Mouse (Mus musculus) kidney, embryonic 16.5 days (tissue): ENCODE data around the gene Brsk2. TPM values are rescaled to one million over a fixed set of nuclear protein-coding genes. Genes with fewer than 3 reads are reported as not detected.
A peak's percentile ranks its signal among the peaks of the same experiment; 100 is the strongest.
"Not testable (repeated sequence)": the region's sequence is repeated elsewhere in the genome, so short reads cannot be mapped to it uniquely, and the experiment has no call there.

Experiments used
- ATAC-seq: fragments of 200-750 bp; cut with Nextera tagmentation; 2 replicates; pipeline ENCODE4 v1.8.0; 2017; ENCODE audit warnings: moderate TSS enrichment; ENCODE audit not compliant: low FRiP score, low TSS enrichment
- H3K27ac ChIP-seq: fragments of 300-500 bp; sonication (generic); 2 replicates; pipeline ENCODE4 v1.5.1; 2014; ENCODE audit warnings: low read length
- H3K27me3 ChIP-seq: fragments of 300-500 bp; sonication (generic); 2 replicates; pipeline ENCODE4 v1.6.1; 2014; ENCODE audit warnings: low read length, control low read depth, mixed read lengths; ENCODE audit not compliant: insufficient read depth
- H3K36me3 ChIP-seq: fragments of 300-500 bp; sonication (generic); 2 replicates; pipeline ENCODE4 v1.6.1; 2014; ENCODE audit warnings: low read length, control low read depth, mixed read lengths; ENCODE audit not compliant: insufficient read depth
- H3K4me1 ChIP-seq: fragments of 300-500 bp; sonication (generic); 2 replicates; pipeline ENCODE4 v1.6.1; 2014; ENCODE audit warnings: low read length, control low read depth, mixed read lengths; ENCODE audit not compliant: insufficient read depth
- H3K4me2 ChIP-seq: fragments of 300-500 bp; sonication (generic); replicated peaks from 2 replicates; pipeline ENCODE4 v1.6.1; 2014; ENCODE audit warnings: low read depth, low read length
- H3K4me3 ChIP-seq: fragments of 300-500 bp; sonication (generic); 2 replicates; pipeline ENCODE4 v1.5.1; 2014; ENCODE audit warnings: mild to moderate bottlenecking, low read length
- H3K9ac ChIP-seq: fragments of 300-500 bp; sonication (generic); replicated peaks from 2 replicates; pipeline ENCODE4 v1.6.1; 2014; ENCODE audit warnings: low read length
- H3K9me3 ChIP-seq: fragments of 300-500 bp; sonication (generic); 2 replicates; pipeline ENCODE4 v1.6.1; 2016; ENCODE audit warnings: low read length, control low read depth
- WGBS: fragments of 180-500 bp; shearing (Covaris S2); extraction: QIAGEN DNeasy Blood & Tissue Kit; methylation state at CpG from one replicate; pipeline ENCODE4 v1.1.7; 2014; 5-methylcytosine and 5-hydroxymethylcytosine counted together
- polyA plus RNA-seq: library from polyadenylated mRNA; unstranded; fragments of >200 nt; fragmentation: Nextera tagmentation; extraction: Ambion mirVana; gene quantifications from 2 replicates; pipeline ENCODE4 v1.2.1, GENCODE M21; 2015

The Brsk2 gene
- polyA plus RNA-seq: 0.61 and 0.85 TPM in 2 replicates

- peak within 1 kb of the TSS; percentile 53 for H3K9ac ChIP-seq
- peak within 1 kb of the TSS; percentile 50 for H3K4me3 ChIP-seq
- peaks cover 76% of the 10 kb centered on the region for H3K27me3 ChIP-seq
- peak; percentile 93 for ATAC-seq
- H3K36me3 ChIP-seq: no peaks in the 10 kb centered on the region
- peaks cover 4% of the 10 kb centered on the region; the same call in 1 of the 2 replicates for H3K9me3 ChIP-seq
- H3K27ac ChIP-seq: no peak within 1 kb of the TSS
- 2% methylated on average over 51 of the region's 55 CpGs for WGBS
- peak within 1 kb of the TSS; percentile 92 for H3K4me2 ChIP-seq
- peaks cover 11% of the 10 kb centered on the region for H3K4me1 ChIP-seq
Measured at GRCm38 (mm10) chr7:141948906-141949798, at the start of gene Brsk2. Gene Brsk2 (plus strand): TSS chr7:141949751.

DNA sequence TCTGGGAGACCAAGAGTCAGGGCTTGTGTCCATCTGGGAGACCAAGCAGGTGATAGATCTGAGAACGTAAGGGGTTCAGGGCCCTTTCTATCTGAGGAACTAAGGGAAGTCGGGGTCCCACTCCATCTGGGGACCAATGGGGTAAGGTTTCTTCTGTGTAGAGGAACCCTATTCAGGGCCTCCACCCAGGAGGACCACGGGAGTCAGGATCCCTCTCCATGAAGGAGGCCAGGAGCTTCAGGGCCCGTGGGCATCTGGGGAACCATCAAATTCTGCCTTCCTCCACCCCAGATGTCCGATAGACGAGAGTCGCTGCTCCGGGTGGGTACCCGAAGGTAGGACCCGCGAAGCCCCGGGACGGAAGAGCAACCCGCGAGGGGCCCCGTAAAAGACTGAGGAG is 47.7 kb upstream of the Brsk2 start:
- Histone ChIP-seq H3K4me3 (peak overlapping the region; percentile 89), H3K36me3 (no peaks in the 10 kb centered on the region), H3K27ac (peak overlapping the region; percentile 43), H3K4me1 (peaks cover 23% of the 10 kb centered on the region), H3K27me3 (peaks cover 8% of the 10 kb centered on the region), H3K9me3 (0 out of 2 replicates have a peak, but pooled peaks cover 4% of the 10 kb centered on the region), H3K4me2 (peak overlapping the region; percentile 92), H3K9ac (peak overlapping the region; percentile 98)
- peak; percentile 62 for ATAC-seq
- under 1% methylated on average over 16 of the region's 16 CpGs for whole genome bisulfite sequencing

DNA sequence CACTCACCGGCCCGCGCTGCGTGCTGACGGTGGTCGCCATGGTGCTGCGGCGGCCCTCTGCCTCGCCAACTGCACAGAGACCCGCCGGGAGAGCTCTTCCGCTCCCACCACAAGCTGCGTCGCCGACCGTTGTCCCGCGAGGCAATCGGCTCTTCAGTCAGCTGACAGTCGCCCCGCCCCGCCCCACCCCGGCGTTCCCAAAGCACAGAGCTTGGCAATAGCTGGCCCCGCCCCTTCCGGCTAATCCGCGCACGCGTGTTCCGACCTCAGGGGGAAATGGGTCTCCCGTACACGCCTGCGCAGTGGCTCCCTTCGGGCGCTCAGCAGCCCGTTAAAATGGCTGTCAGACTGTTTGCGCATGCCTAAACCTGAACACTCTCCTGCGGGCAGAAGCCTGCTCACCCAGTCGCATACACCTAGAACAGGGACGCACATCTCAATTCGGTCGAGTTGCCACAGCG is 47.3 kb upstream of the Brsk2 start:
- Histone ChIP-seq H3K4me2 (peak overlapping the region; percentile 92), H3K9me3 (0 out of 2 replicates have a peak, but pooled peaks cover 4% of the 10 kb centered on the region), H3K4me3 (peak overlapping the region; percentile 89), H3K9ac (peak overlapping the region; percentile 98), H3K4me1 (peaks cover 23% of the 10 kb centered on the region), H3K36me3 (no peaks in the 10 kb centered on the region), H3K27me3 (peaks cover 8% of the 10 kb centered on the region), H3K27ac (peak overlapping the region; percentile 43; the same call in 1 of the 2 replicates)
- peak; percentile 98 for ATAC-seq
- WGBS: 0% methylated on average over 44 of the region's 44 CpGs

GRCm38 (mm10) chr7:141902791-141903190 is 46.8 kb upstream of the Brsk2 start:
- Histone ChIP-seq H3K4me1 (peaks cover 23% of the 10 kb centered on the region), H3K9me3 (0 out of 2 replicates have a peak, but pooled peaks cover 4% of the 10 kb centered on the region), H3K9ac (peak overlapping the region; percentile 74), H3K27ac (no peak overlapping the region), H3K4me3 (peak overlapping the region; percentile 89), H3K27me3 (peaks cover 8% of the 10 kb centered on the region), H3K36me3 (no peaks in the 10 kb centered on the region), H3K4me2 (peak overlapping the region; percentile 65)
- no peak for ATAC-seq
- 65% methylated on average over 4 of the region's 4 CpGs for WGBS

DNA sequence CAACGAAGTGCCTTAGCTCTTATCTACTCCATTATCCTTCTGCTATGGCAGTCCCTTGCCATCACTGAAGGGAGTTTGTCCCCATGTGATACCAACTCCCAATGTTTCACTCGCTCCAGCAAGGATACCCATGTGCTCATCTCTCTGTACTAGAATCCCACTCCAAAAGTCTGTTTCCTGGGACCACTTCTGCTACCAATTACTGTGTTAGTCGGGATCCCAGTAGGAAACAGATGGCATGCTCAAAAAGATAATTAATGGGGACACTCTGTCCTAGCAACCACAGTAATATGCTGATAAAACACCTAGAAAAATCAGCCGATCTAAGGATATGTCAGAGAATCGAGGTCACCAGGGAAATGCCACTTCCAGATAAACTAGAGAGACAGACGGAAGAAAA is 41.0 kb upstream of the Brsk2 start:
- H3K27ac ChIP-seq: no peak overlapping the region
- peaks cover 39% of the 10 kb centered on the region for H3K27me3 ChIP-seq
- H3K9me3 ChIP-seq: 0 out of 2 replicates have a peak, but pooled peaks cover 2% of the 10 kb centered on the region
- 76% methylated on average over 6 of the region's 6 CpGs for WGBS
- ATAC-seq: no peak
- H3K4me1 ChIP-seq: no peaks in the 10 kb centered on the region
- H3K4me2 ChIP-seq: no peak overlapping the region
- no peak overlapping the region for H3K4me3 ChIP-seq
- H3K9ac ChIP-seq: no peak overlapping the region
- no peaks in the 10 kb centered on the region for H3K36me3 ChIP-seq

- no peak for ATAC-seq
- no peak overlapping the region for H3K4me3 ChIP-seq
- H3K4me2 ChIP-seq: no peak overlapping the region
- H3K9me3 ChIP-seq: no peaks in the 10 kb centered on the region
- peaks cover 42% of the 10 kb centered on the region for H3K27me3 ChIP-seq
- H3K9ac ChIP-seq: no peak overlapping the region
- H3K4me1 ChIP-seq: no peaks in the 10 kb centered on the region
- 52% methylated on average over 3 of the region's 3 CpGs for WGBS
- no peak overlapping the region for H3K27ac ChIP-seq
- no peaks in the 10 kb centered on the region for H3K36me3 ChIP-seq
Measured at GRCm38 (mm10) chr7:141911305-141911704, 38.2 kb upstream of the Brsk2 start.

DNA sequence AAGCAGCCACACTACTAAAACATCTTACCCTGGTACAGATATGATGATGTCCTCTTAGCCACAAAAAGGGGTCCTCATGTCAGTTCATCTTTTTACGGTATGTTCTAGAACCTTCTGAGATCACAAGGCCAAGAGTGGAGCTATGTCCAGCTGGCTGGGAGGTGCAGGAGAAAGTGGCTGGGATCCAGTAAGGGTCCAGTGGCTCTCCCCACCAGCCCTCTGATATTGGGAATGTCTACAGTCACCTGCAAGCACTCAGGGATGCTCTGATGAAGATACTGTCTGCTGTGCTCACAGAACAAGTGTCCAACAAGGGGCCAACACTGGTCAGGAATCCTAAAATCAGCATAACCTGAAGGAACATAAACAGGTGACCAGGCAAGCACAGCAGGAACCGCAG is 31.1 kb upstream of the Brsk2 start, which contains the start of gene Tollip:
Gene Tollip (minus strand): TSS at position 101 of the 400 bp plus-strand sequence.
- Histone ChIP-seq H3K36me3 (no peaks in the 10 kb centered on the region), H3K4me1 (no peaks in the 10 kb centered on the region), H3K4me3 (no peak within 1 kb of the TSS), H3K27ac (no peak within 1 kb of the TSS), H3K9ac (no peak within 1 kb of the TSS), H3K27me3 (peaks cover 11% of the 10 kb centered on the region), H3K9me3 (no peaks in the 10 kb centered on the region), H3K4me2 (no peak within 1 kb of the TSS)
- 85% methylated on average over 2 of the region's 2 CpGs for WGBS
- no peak for ATAC-seq

DNA sequence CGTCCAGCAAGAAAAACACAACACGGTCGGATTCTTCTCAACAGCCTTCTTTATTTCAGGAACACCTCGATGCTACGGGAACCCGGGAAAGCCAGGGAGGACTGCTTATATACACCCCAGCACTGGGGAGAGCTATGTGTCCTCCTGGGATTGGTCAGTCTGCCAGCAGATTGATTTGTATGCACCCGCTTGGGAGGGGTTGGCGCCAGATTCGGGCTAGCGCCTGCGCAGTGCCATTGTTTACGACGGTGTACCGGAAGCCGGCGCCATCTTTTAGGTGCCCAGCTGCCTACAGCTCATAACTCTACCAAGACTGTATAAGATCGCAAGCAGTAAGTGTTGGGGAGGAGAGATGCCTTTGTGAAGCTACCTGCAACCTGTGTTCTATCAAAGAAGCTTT is 25.4 kb upstream of the Brsk2 start:
- H3K27ac ChIP-seq, ATAC-seq, H3K4me2 ChIP-seq, H3K9me3 ChIP-seq, H3K4me3 ChIP-seq, H3K27me3 ChIP-seq, H3K36me3 ChIP-seq, H3K4me1 ChIP-seq, H3K9ac ChIP-seq: not testable (repeated sequence)
- 91% methylated on average over 17 of the region's 17 CpGs for WGBS

DNA sequence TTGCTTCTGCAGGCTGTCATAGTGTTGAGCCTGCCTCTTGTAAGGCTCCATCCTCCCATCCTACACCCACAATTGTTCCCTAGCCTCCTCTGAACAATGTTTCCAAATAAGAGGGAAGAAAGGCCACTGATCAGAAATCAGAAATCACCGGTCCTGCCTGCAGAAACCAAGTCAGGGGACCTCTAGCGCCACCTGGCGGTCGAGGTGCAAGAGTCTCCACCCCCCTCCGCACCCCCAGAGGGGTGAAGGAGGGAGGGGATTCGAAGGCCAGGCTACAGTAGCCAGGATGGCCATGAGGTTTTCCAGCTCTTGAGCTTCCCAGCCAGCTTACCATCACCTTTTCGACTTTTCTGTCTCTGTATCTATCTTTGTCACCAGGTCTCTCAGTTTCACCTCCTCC is 24.6 kb upstream of the Brsk2 start:
- no peaks in the 10 kb centered on the region for H3K9me3 ChIP-seq
- H3K4me1 ChIP-seq: no peaks in the 10 kb centered on the region
- no peaks in the 10 kb centered on the region for H3K27me3 ChIP-seq
- no peaks in the 10 kb centered on the region for H3K36me3 ChIP-seq
- ATAC-seq: no peak
- H3K4me2 ChIP-seq: no peak overlapping the region
- no peak overlapping the region for H3K4me3 ChIP-seq
- no peak overlapping the region for H3K27ac ChIP-seq
- WGBS: 10% methylated on average over 7 of the region's 7 CpGs
- no peak overlapping the region for H3K9ac ChIP-seq

DNA sequence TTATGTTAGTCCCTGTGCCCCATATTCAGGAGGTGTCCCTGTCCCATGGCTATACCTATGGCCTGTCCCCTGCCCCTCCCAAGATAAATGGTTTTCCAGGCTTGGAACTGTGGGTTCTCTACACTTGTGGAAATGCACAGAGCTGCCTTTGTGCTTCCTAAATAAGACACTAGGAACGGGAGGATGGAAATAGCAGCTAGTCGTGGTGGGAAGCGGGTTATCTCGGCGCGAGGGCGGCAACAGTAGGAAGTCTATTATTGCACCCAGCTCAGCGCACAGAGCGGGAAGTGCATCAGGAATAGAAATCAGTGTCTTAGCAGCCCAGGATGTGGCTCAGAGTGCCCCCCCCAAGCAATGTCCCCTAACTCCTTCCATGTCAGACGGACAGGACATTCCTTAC is 20.9 kb upstream of the Brsk2 start:
- Histone ChIP-seq H3K27me3 (no peaks in the 10 kb centered on the region), H3K9ac (no peak overlapping the region)

More for the DNA sequence above, 20.9 kb upstream of the Brsk2 start:
- Histone ChIP-seq H3K4me3 (no peak overlapping the region), H3K4me2 (no peak overlapping the region), H3K4me1 (no peaks in the 10 kb centered on the region), H3K9me3 (no peaks in the 10 kb centered on the region), H3K27ac (no peak overlapping the region), H3K36me3 (no peaks in the 10 kb centered on the region)
- 77% methylated on average over 10 of the region's 10 CpGs for WGBS
- no peak for ATAC-seq
